Mouse (Mus musculus) activated CD4-positive, CD25-positive, alpha-beta regulatory T cell, adult 9 weeks (primary cell): Measurements from ENCODE around the gene Gxylt1. TPM values are rescaled to one million over a fixed set of nuclear protein-coding genes. Genes with fewer than 3 reads are reported as not detected.

ENCODE experiments used
- polyA plus RNA-seq: library from polyadenylated mRNA; unstranded; fragments of 100-300 nt; shearing (Covaris generic); gene quantifications from one replicate; pipeline ENCODE4 v1.2.1, GENCODE M21; 2017

Gene Gxylt1
- 3.6 TPM for polyA plus RNA-seq

GRCm38 (mm10) chr15:93274679-93275583 is at the start of gene Gxylt1:
Gxylt1 (minus strand) TSS chr15:93275179.

Other genes starting within 250 kb of the Gxylt1 start
- 24.3 TPM for gene Yaf2, start 61.8 kb upstream of the Gxylt1 start, polyA plus RNA-seq
- 46.6 TPM for gene Zcrb1, start 123.2 kb upstream of the Gxylt1 start, polyA plus RNA-seq
- gene Pphln1, start 123.2 kb upstream of the Gxylt1 start, polyA plus RNA-seq, result 55.8 TPM